Mouse (Mus musculus): ENCODE results near the gene Pitpnm2.

Pitpnm2 gene

GRCm38 (mm10) chr5:124198473-124198872 lies 51.1 kb downstream of the Pitpnm2 start:
- no peak for DNase-seq

GRCm38 (mm10) chr5:124196082-124196481 lies 53.5 kb downstream of the Pitpnm2 start:
- DNase-seq = no peak

GRCm38 (mm10) chr5:124194386-124195084 lies 55.0 kb downstream of the Pitpnm2 start:
- no peak for DNase-seq

- no peak for DNase-seq
Observed at GRCm38 (mm10) chr5:124193286-124194112, 56.1 kb downstream of the Pitpnm2 start.

- no peak for DNase-seq
Observed at GRCm38 (mm10) chr5:124192726-124193285, 56.8 kb downstream of the Pitpnm2 start.

GRCm38 (mm10) chr5:124192251-124192710 lies 57.3 kb downstream of the Pitpnm2 start:
- no peak for DNase-seq

- DNase-seq = no peak
Observed at GRCm38 (mm10) chr5:124190146-124190870, 59.3 kb downstream of the Pitpnm2 start.

GRCm38 (mm10) chr5:124189572-124189981 lies 60.0 kb downstream of the Pitpnm2 start:
- DNase-seq = no peak

GRCm38 (mm10) chr5:124187508-124188311 lies 61.9 kb downstream of the Pitpnm2 start:
- DNase-seq = no peak

- DNase-seq = peak; percentile 55
Observed at GRCm38 (mm10) chr5:124186981-124187507, 62.5 kb downstream of the Pitpnm2 start.

GRCm38 (mm10) chr5:124186465-124186854 lies 63.1 kb downstream of the Pitpnm2 start:
- peak; percentile 57 for DNase-seq

GRCm38 (mm10) chr5:124185706-124186464 lies 63.7 kb downstream of the Pitpnm2 start:
- DNase-seq = no peak

- no peak for DNase-seq
Observed at GRCm38 (mm10) chr5:124184898-124185701, 64.5 kb downstream of the Pitpnm2 start.

GRCm38 (mm10) chr5:124184191-124184590 lies 65.4 kb downstream of the Pitpnm2 start:
- no peak for DNase-seq

GRCm38 (mm10) chr5:124182642-124183041 lies 66.9 kb downstream of the Pitpnm2 start:
- no peak for DNase-seq

- no peak for DNase-seq
Observed at GRCm38 (mm10) chr5:124182097-124182496, 67.5 kb downstream of the Pitpnm2 start.

GRCm38 (mm10) chr5:124180500-124181167 lies 68.9 kb downstream of the Pitpnm2 start:
- no peak for DNase-seq

GRCm38 (mm10) chr5:124179411-124179810 lies 70.1 kb downstream of the Pitpnm2 start:
- DNase-seq = no peak

GRCm38 (mm10) chr5:124176726-124177132 lies 72.8 kb downstream of the Pitpnm2 start:
- DNase-seq = no peak

- DNase-seq = no peak
Observed at GRCm38 (mm10) chr5:124175138-124175537, 74.4 kb downstream of the Pitpnm2 start.

All from cerebellum, adult 8-10 months (tissue).